Mouse (Mus musculus) midbrain, embryonic 12.5 days (tissue): ENCODE data around the gene Rad51d. TPM values are rescaled to one million over a fixed set of nuclear protein-coding genes. Genes with fewer than 3 reads are reported as not detected.
A peak's percentile ranks its signal among the peaks of the same experiment; 100 is the strongest.
"Not testable (repeated sequence)": the region's sequence is repeated elsewhere in the genome, so short reads cannot be mapped to it uniquely, and the experiment has no call there.

Source experiments
- ATAC-seq: fragments of 200-750 bp; cut with Nextera tagmentation; 2 replicates; pipeline ENCODE4 v1.8.0; 2017; ENCODE audit warnings: low read depth, moderate TSS enrichment, moderate library complexity; ENCODE audit not compliant: low FRiP score
- H3K27ac ChIP-seq: fragments of 300-500 bp; sonication (generic); replicated peaks from 2 replicates; pipeline ENCODE4 v1.5.1; 2016; ENCODE audit warnings: mild to moderate bottlenecking
- H3K27me3 ChIP-seq: fragments of 300-500 bp; sonication (generic); 2 replicates; pipeline ENCODE4 v1.6.1; 2016; ENCODE audit warnings: mild to moderate bottlenecking
- H3K36me3 ChIP-seq: fragments of 300-500 bp; sonication (generic); 2 replicates; pipeline ENCODE4 v1.6.1; 2016
- H3K4me1 ChIP-seq: fragments of 300-500 bp; sonication (generic); 2 replicates; pipeline ENCODE4 v1.6.1; 2016
- H3K4me2 ChIP-seq: fragments of 300-500 bp; sonication (generic); replicated peaks from 2 replicates; pipeline ENCODE4 v1.6.1; 2016; ENCODE audit warnings: mild to moderate bottlenecking, moderate library complexity
- H3K4me3 ChIP-seq: fragments of 300-500 bp; sonication (generic); 2 replicates; pipeline ENCODE4 v1.5.1; 2016; ENCODE audit warnings: mild to moderate bottlenecking
- H3K9ac ChIP-seq: fragments of 300-500 bp; sonication (generic); replicated peaks from 2 replicates; pipeline ENCODE4 v1.6.1; 2016; ENCODE audit warnings: mild to moderate bottlenecking, moderate library complexity
- H3K9me3 ChIP-seq: fragments of 300-500 bp; sonication (generic); 2 replicates; pipeline ENCODE4 v1.6.1; 2016; ENCODE audit warnings: mild to moderate bottlenecking
- WGBS: fragments of 180-500 bp; shearing (Covaris S2); methylation state at CpG from one replicate; pipeline ENCODE4 v1.1.7; 2016; 5-methylcytosine and 5-hydroxymethylcytosine counted together
- polyA plus RNA-seq: library from polyadenylated mRNA; unstranded; fragments of >200 nt; fragmentation: Nextera tagmentation; extraction: Ambion mirVana; gene quantifications from 2 replicates; pipeline ENCODE4 v1.2.1, GENCODE M21; 2016

Gene Rad51d
- polyA plus RNA-seq, 1 experiment from 2014 or later = 14.1 TPM

DNA sequence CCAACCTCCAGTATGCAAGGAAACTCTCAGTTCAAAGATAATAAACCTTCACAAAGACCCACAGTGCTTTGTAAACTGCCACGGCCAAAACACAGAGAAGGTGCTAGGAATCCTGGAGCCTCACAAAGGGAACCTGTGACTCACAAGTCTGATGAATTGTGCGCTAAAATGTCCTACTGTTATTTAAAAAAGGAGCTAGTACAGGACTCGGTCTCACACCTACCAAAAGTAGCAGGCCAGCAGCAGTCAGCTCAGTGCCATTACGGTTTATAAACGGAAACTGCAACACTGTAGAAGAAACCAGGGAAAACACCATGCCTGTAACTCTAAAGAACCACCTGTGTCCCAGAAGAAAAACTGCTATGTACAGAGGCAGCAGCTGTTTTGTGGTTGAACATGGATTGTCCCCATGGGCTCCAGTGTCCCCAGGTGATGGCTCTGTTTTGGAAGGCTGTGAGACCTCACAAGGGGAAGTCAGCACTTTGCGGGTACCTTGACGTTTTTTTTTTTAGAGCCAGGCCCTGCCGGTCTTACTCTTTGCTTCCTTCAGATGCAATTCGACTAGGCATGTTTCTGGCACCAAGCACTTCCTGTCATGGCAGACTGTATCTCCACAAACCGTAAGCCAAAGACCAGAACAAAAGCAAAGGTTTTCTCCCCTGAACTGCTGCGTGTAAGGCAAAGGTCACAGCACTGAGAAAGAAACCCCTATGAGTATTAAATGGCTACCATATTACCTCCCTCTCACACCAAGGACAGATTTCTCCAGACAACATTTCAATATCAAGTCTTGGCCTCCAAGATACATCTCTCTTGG lies 54.6 kb downstream of the Rad51d start:
- 76% methylated on average over 11 of the region's 11 CpGs for WGBS
- H3K4me2 ChIP-seq = no peak overlapping the region
- H3K27me3 ChIP-seq = no peaks in the 10 kb centered on the region
- no peaks in the 10 kb centered on the region; the same call in 1 of the 2 replicates for H3K9me3 ChIP-seq
- no peak for ATAC-seq
- no peak overlapping the region for H3K9ac ChIP-seq
- no peak overlapping the region for H3K4me3 ChIP-seq
- H3K36me3 ChIP-seq = no peaks in the 10 kb centered on the region
- H3K27ac ChIP-seq = peak overlapping the region; percentile 47; the same call in 1 of the 2 replicates
- H3K4me1 ChIP-seq = peaks cover 38% of the 10 kb centered on the region

DNA sequence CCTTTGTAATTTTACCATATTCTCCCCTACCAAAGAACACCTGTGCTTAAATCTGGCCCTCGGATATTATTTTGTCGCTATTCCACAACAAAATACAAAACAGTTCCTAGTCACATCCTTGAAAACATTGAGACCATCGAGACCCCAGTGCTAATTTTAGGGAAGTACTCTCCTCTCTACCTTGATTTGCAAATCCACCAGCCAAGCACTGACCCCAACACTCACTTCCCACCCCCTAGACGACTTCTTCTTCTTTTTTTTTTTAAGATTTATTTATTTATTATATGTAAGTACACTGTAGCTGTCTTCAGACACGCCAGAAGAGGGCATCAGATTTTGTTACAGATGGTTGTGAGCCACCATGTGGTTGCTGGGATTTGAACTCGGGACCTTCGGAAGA lies 56.1 kb downstream of the Rad51d start:
- H3K4me2 ChIP-seq, H3K4me3 ChIP-seq, ATAC-seq, H3K27me3 ChIP-seq, H3K36me3 ChIP-seq, H3K27ac ChIP-seq, H3K9ac ChIP-seq, H3K9me3 ChIP-seq: not testable (repeated sequence)
- 90% methylated on average over 7 of the region's 7 CpGs for WGBS
- peaks cover 38% of the 10 kb centered on the region for H3K4me1 ChIP-seq

DNA sequence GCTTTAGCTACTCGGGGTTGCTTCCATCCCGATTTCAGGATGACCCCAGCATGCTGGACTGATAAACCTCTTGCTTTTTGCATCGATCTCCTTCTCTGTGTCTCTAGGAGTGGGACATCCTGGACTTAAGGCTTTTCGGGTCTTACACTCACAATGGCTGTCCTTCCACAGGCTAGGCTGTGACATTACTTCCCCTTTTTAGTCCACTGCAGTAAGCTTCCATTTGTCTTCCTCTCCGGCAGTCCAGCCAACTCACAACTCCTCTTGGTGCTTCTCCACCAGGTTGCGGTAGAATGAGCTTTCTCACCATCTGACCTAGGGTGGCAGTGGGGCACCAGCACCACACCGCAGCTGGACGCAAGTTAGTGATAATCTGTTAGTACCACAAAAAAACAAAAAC lies 56.5 kb downstream of the Rad51d start:
- H3K27ac ChIP-seq = no peak overlapping the region
- peaks cover 37% of the 10 kb centered on the region for H3K4me1 ChIP-seq
- no peak overlapping the region for H3K4me2 ChIP-seq
- no peak overlapping the region for H3K9ac ChIP-seq
- H3K36me3 ChIP-seq = no peaks in the 10 kb centered on the region
- WGBS = 91% methylated on average over 8 of the region's 8 CpGs
- H3K4me3 ChIP-seq = no peak overlapping the region
- no peaks in the 10 kb centered on the region for H3K27me3 ChIP-seq
- no peak for ATAC-seq
- H3K9me3 ChIP-seq = no peaks in the 10 kb centered on the region

DNA sequence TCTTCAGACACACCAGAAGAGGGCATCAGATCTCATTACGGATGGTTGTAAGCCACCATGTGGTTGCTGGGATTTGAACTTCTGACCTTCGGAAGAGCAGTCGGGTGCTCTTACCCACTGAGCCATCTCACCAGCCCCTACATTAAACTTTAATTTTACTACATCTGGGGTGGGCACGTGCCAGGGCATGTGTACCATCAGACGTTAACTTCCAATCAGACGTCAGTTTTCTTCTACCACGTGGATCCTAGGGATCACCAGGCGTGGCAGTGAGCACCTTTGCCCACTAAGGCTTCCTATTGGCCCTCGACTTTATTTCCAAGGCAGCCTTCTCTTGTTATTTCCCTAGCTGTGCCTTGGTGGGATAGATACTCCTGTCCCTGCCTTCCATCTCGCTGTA lies 58.0 kb downstream of the Rad51d start:
- ATAC-seq, H3K27ac ChIP-seq, H3K4me2 ChIP-seq, H3K36me3 ChIP-seq, H3K27me3 ChIP-seq, H3K9me3 ChIP-seq, H3K4me3 ChIP-seq, H3K9ac ChIP-seq: not testable (repeated sequence)
- 83% methylated on average over 10 of the region's 10 CpGs for WGBS
- peaks cover 23% of the 10 kb centered on the region for H3K4me1 ChIP-seq

DNA sequence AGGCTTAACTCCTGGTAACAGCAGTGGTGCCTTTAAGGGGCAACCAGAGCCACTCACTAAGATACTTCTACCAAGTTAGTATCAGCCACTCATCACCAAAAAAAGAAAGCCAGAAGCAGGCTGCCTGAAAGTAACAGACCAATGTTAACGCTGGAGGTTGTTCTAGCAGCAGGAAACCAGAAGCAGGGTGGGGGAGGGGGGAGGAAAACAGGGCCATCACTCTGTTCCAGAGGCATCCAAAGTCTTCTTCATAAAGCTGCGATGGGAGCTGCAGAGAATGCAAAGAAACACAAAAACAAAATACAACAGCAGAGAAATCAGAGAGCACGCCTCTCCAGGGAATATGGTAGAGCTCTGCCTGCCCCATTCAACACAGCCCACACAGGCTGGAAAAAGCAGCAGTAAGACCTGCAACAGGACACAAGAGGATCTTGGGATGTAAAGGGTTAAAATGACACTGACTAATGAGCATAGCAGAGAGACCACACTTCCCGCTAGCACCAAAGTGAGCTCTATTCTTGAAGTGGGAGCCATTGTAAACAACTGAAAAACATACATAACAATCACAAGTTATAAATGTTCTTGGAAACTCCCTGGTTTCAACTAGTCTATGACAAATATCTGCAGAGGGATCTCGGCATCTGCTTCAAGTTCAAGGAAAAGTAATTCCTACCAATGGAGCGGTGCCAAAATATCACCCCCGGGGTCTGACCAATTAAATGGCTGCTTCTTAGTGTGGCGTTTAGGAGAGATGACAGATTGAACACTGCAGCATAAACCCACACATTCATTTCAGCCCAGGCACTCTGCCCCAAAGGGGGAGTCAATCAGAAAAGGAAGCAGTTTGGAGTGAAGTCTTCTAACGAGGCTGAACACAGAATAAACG lies 59.2 kb downstream of the Rad51d start:
- Histone ChIP-seq H3K4me2 (peak overlapping the region; percentile 22), H3K9me3 (no peaks in the 10 kb centered on the region), H3K36me3 (no peaks in the 10 kb centered on the region), H3K27ac (0 out of 2 replicates have a peak overlapping the region, but pooled peaks have one; percentile 42), H3K4me1 (peaks cover 20% of the 10 kb centered on the region), H3K27me3 (no peaks in the 10 kb centered on the region), H3K4me3 (no peak overlapping the region), H3K9ac (no peak overlapping the region)
- WGBS = 40% methylated on average over 10 of the region's 10 CpGs
- no peak for ATAC-seq

DNA sequence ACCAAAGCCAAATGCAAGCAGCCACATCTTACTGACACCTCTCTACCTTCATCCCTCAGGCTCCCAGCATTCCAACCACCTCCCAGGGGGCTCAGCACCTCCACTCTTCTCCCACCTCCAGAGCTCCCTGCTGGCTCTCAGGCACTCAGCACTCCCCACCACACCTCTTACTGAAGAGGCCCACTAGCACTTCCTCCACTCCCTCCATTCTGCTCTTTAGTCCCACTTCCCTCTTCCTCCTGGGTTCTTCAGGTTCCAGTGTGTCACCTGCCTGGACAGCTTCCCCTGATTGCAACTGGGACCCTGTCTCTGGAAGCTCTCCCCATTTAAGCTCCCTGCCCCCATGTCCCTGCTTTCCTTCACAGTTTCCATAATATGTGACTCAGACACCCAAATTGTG lies 63.6 kb downstream of the Rad51d start:
- Histone ChIP-seq H3K4me2 (no peak overlapping the region), H3K9me3 (no peaks in the 10 kb centered on the region), H3K4me1 (peaks cover 22% of the 10 kb centered on the region), H3K4me3 (no peak overlapping the region), H3K27ac (no peak overlapping the region), H3K27me3 (no peaks in the 10 kb centered on the region), H3K36me3 (no peaks in the 10 kb centered on the region), H3K9ac (no peak overlapping the region)
- no peak for ATAC-seq

Other genes with a start within 250 kb of the Rad51d start
- gene Cct6b, start 126.3 kb downstream of the Rad51d start, polyA plus RNA-seq = 0.42 and 0.50 TPM in 2 replicates
- gene Zfp830, start 126.3 kb downstream of the Rad51d start, polyA plus RNA-seq = 34.8 and 36.0 TPM in 2 replicates
- 46.1 and 52.8 TPM in 2 replicates for gene Lig3, start 109.5 kb downstream of the Rad51d start, polyA plus RNA-seq
- gene Rffl, start 19.4 kb downstream of the Rad51d start, polyA plus RNA-seq = 7.9 and 8.9 TPM in 2 replicates
- 0.27 and 0.64 TPM in 2 replicates for gene Fndc8, start 1.5 kb upstream of the Rad51d start, polyA plus RNA-seq
- gene Nle1, start 17.8 kb upstream of the Rad51d start, polyA plus RNA-seq = 33.8 and 33.9 TPM in 2 replicates
- gene Unc45b, start 19.9 kb upstream of the Rad51d start, polyA plus RNA-seq = 0.89 and 0.93 TPM in 2 replicates
- gene Slfn5, start 60.7 kb upstream of the Rad51d start, polyA plus RNA-seq = 0.80 and 0.83 TPM in 2 replicates
- gene Slfn9, start 101.2 kb upstream of the Rad51d start, polyA plus RNA-seq = 9.3 and 10.6 TPM in 2 replicates
- gene Slfn8, start 130.2 kb upstream of the Rad51d start, polyA plus RNA-seq = 0.25 and 0.46 TPM in 2 replicates
- gene Slfn2, start 174.5 kb upstream of the Rad51d start, polyA plus RNA-seq = 1.4 and 1.6 TPM in 2 replicates
- gene Slfn1, start 226.2 kb upstream of the Rad51d start, polyA plus RNA-seq = not detected in 2 replicates